Mouse (Mus musculus): ENCODE data around the gene Trappc2l.

Gene Trappc2l

GRCm38 (mm10) chr8:122658149-122658806 lies 46.8 kb downstream of the Trappc2l start:
- DNase-seq = no peak

- no peak for DNase-seq
Observed at GRCm38 (mm10) chr8:122658807-122659160, 47.3 kb downstream of the Trappc2l start.

- DNase-seq = peak; percentile 68 to 70
Observed at GRCm38 (mm10) chr8:122660022-122660421, 48.6 kb downstream of the Trappc2l start.

GRCm38 (mm10) chr8:122661138-122661537 lies 49.7 kb downstream of the Trappc2l start:
- no peak for DNase-seq

- DNase-seq = no peak
Observed at GRCm38 (mm10) chr8:122661894-122662293, 50.5 kb downstream of the Trappc2l start.

GRCm38 (mm10) chr8:122663106-122663505 lies 51.7 kb downstream of the Trappc2l start:
- DNase-seq = no peak

GRCm38 (mm10) chr8:122663670-122664069 lies 52.2 kb downstream of the Trappc2l start:
- no peak for DNase-seq

- peak; percentile 37 to 39 for DNase-seq
Observed at GRCm38 (mm10) chr8:122665221-122665620, 53.8 kb downstream of the Trappc2l start.

- DNase-seq = no peak
Observed at GRCm38 (mm10) chr8:122665667-122666316, 54.4 kb downstream of the Trappc2l start.

All from B cell, adult 2 months (primary cell).